Comparison of ENCODE assay signal across 21 mouse cellular contexts in the genomic region with DNA sequence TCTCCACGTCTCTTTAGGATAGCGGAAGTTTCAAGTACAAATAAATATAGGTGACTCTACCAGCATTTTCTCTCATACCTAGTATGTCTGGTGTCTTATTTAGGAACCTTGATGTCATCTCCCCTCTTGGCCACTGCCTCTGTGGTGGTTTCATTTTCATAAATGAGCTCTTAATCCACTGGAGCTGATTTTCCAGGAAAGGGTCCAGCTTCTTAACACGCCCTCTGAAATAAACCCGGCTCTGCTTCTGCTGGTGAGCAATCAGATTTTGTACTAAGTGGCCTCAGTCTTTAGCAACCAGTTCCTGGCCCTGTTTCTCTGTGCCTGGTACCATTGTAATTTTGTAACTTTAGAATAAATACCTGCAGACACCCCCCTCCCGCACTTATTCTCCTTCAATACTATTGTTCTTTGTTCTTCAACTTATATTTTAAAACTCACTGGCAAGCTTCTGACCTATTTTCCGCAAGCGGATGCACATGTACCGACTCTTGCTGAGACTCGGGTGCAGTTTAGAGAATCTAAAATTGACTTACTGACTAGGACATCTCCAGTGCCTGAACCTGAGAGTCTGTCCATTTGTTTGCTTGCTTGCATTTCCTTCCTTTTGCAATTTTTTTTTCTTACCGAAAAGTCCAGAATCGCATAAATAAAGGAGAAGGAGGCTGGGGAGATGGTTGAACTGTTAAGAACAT. TPM values are rescaled to one million over a fixed set of nuclear protein-coding genes. Genes with fewer than 3 reads are reported as not detected.
DNase-seq lines count a peak whose midpoint lies in the region; ATAC-seq lines count a peak whose summit lies in the region.
"Had no signal": no experiment of that assay in that cellular context is flagged by ENCODE, and none has a peak within 500 bp of the region (broad histone marks: within the 10 kb centered on the region; RNA-seq: fewer than 3 reads in every experiment).

No protein-coding gene starts in this region.

- DNase-seq in gastrocnemius, postnatal 14 days = peak; percentile 9
- no peak for DNase-seq in gastrocnemius, postnatal 4 days (ENCODE audit: low spot score in 2 of 2)
- peak; percentile 74 for DNase-seq in skeletal muscle tissue, adult 2 months (ENCODE audit: low read depth, low spot score)
- peak; percentile 61 for DNase-seq in thymus, postnatal 14 days
- DNase-seq in thymus, postnatal 4 days = peak; percentile 45
- no peak for DNase-seq in spleen, postnatal 4 days (ENCODE audit: low spot score in 2 of 2)
- DNase-seq in spleen, postnatal 10 days (ENCODE audit: low spot score in 2 of 2) = no peak
- DNase-seq: adrenal gland, postnatal 10 days; adrenal gland, postnatal 36 days; cerebellum, adult 18-20 months; cerebellum, adult 9-10 months; cerebellum, postnatal 14 days; heart, adult 11 months had no signal

- intact Hi-C loops in gastrocnemius, postnatal 14 days (cut with DNase I; ENCODE audit: low total_unique reads) = no loop called here

- ATAC-seq in frontal cortex, adult (ENCODE audit: low TSS enrichment) = no peak
- ATAC-seq: activated CD4-positive, CD25-positive, alpha-beta regulatory T cell, adult 4 months; CD4-positive, CD25-positive, alpha-beta regulatory T cell, adult 4 months; forebrain, embryonic 14.5 days had no signal

RNA-seq across cellular contexts. Expression of gene Cfap74, which starts 4.8 kb away (rescaled TPM):
- total RNA-seq in gastrocnemius, postnatal 14 days (2021) = under 1 TPM; 0.62 to 0.66 TPM
- total RNA-seq in gastrocnemius, postnatal 4 days (2021) = 1 to 10 TPM; 1.7 to 2.6 TPM

RNA-seq across cellular contexts. Expression of gene Gabrd, which starts 15.9 kb away (rescaled TPM):
- under 1 TPM; 0.53 to 0.62 TPM for total RNA-seq in gastrocnemius, postnatal 14 days (2021)
- 1 to 10 TPM in 1 of 2 experiments, under 1 TPM in 1; 0.78 to 1.2 TPM for total RNA-seq in gastrocnemius, postnatal 4 days (2021)
- total RNA-seq: ES-E14; heart, adult 8-10 months; heart, postnatal 25 days had no signal

RNA-seq across cellular contexts. Expression of gene Prkcz, which starts 52.6 kb away (rescaled TPM):
- total RNA-seq in gastrocnemius, postnatal 14 days (2021) = 1 to 10 TPM; 1.6 to 2.6 TPM
- total RNA-seq in gastrocnemius, postnatal 4 days (2021) = 1 to 10 TPM; 4.4 to 5.4 TPM
- total RNA-seq: hematopoietic stem cell, adult 5-6 weeks had no signal

RNA-seq across cellular contexts. Expression of gene Tmem52, which starts 55.1 kb away (rescaled TPM):
- 100 to 1,000 TPM; 254 to 329 TPM for total RNA-seq in gastrocnemius, postnatal 14 days (2021)
- total RNA-seq in gastrocnemius, postnatal 4 days (2021) = 10 to 100 TPM; 65.3 to 85.5 TPM
- total RNA-seq: hematopoietic stem cell, adult 5-6 weeks had no signal

Comparison
In these comparisons a context has a peak if more than half of its experiments do, and no peak if none do; other contexts are left out.
1. DNase-seq: peak in gastrocnemius, postnatal 14 days (single experiment), skeletal muscle tissue, adult 2 months (single experiment), thymus, postnatal 14 days (single experiment) and thymus, postnatal 4 days (single experiment); none in gastrocnemius, postnatal 4 days (0 of 2), spleen, postnatal 4 days (0 of 2) and spleen, postnatal 10 days (0 of 2).